Mouse (Mus musculus) liver, adult 2 months (tissue): ENCODE data around the gene Aadac. TPM values are rescaled to one million over a fixed set of nuclear protein-coding genes. Genes with fewer than 3 reads are reported as not detected.

ENCODE experiments used
- DNase-seq: peaks from one replicate; pipeline ENCODE4 v3.0.0-alpha.2; 2011; ENCODE audit warnings: low read depth, low spot score; ENCODE audit errors: extremely low read depth
- H3K27ac ChIP-seq: fragments of 200-500 bp; replicated peaks from 2 replicates; pipeline ENCODE4 v1.5.1; 2012; ENCODE audit warnings: low read depth, mild to moderate bottlenecking, control low read depth, inconsistent platforms, low read length; ENCODE audit not compliant: insufficient read depth
- H3K27me3 ChIP-seq: fragments of 200-500 bp; 2 replicates; pipeline ENCODE4 v1.6.1; 2012; ENCODE audit warnings: mild to moderate bottlenecking, moderate library complexity, low read length, inconsistent platforms; ENCODE audit not compliant: control insufficient read depth, insufficient read depth
- H3K36me3 ChIP-seq: fragments of 200-500 bp; 2 replicates; pipeline ENCODE4 v1.6.1; 2012; ENCODE audit warnings: low read length, inconsistent platforms; ENCODE audit not compliant: control insufficient read depth, insufficient read depth
- H3K4me1 ChIP-seq: fragments of 200-500 bp; 2 replicates; pipeline ENCODE4 v1.6.1; 2011; ENCODE audit warnings: low read length; ENCODE audit not compliant: control insufficient read depth, insufficient read depth
- H3K4me3 ChIP-seq: fragments of 200-500 bp; 2 replicates; pipeline ENCODE4 v1.5.1; 2011; ENCODE audit warnings: low read depth, mild to moderate bottlenecking, control low read depth, low read length, moderate library complexity; ENCODE audit not compliant: insufficient read depth
- H3K79me2 ChIP-seq: fragments of 200-500 bp; 2 replicates; pipeline ENCODE4 v1.6.1; 2012; ENCODE audit warnings: inconsistent platforms, mild to moderate bottlenecking, low read length, moderate library complexity; ENCODE audit not compliant: control insufficient read depth, insufficient read depth
- H3K9ac ChIP-seq: fragments of 200-500 bp; 2 replicates; pipeline ENCODE4 v1.6.1; 2012; ENCODE audit warnings: low read depth, mild to moderate bottlenecking, control low read depth, inconsistent platforms, low read length
- CTCF ChIP-seq: fragments of 200-500 bp; IDR thresholded peaks from 2 replicates; pipeline ENCODE4 v1.5.1; 2011; ENCODE audit warnings: low read depth, low read length, control low read depth
- POLR2A ChIP-seq: fragments of 200-500 bp; IDR thresholded peaks from 2 replicates; pipeline ENCODE4 v1.6.1; 2011; ENCODE audit warnings: low read length, control low read depth; ENCODE audit not compliant: insufficient read depth; ENCODE audit errors: extremely low read depth
- WGBS: fragments of 180-500 bp; shearing (Covaris S2); methylation state at CpG from one replicate; pipeline ENCODE4 v1.1.7; 2018; 5-methylcytosine and 5-hydroxymethylcytosine counted together
- polyA plus RNA-seq: library from polyadenylated mRNA; depleted of rRNA; stranded (reverse); fragments of >200 nt; gene quantifications from 2 replicates; pipeline ENCODE4 v1.2.3, GENCODE M21; 2012; rRNA removed
- total RNA-seq: library from RNA; depleted of rRNA; stranded (reverse); fragments of >200 nt; gene quantifications from 2 replicates; pipeline ENCODE4 v1.2.3, GENCODE M21; 2014; rRNA removed

Aadac gene
- total RNA-seq: 1,087 and 1,480 TPM in 2 replicates
- 241 and 265 TPM in 2 replicates for polyA plus RNA-seq

DNA sequence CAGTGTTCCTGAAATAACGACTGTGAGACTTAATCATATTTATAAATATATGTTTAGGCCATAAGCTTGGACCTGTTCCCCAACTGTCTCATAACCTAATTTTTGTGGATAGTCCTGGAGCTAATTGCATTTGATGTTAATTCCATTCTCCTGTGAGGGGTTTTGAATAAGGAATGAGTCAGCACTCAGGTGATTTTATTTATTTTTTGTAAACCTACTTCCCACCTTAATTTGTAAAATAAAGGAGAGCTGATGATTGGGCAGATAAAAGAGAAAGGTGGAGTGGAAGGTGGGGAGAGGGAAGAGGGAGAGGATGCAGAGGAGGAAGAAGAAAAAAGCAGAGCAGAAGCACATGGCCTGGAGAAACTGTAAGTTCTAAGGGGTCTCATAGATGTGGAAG, at the start of gene Aadac:
TSS of gene Aadac (plus strand) at position 301 of the 400 bp plus-strand sequence.
- Histone ChIP-seq H3K9ac (no peak within 1 kb of the TSS), H3K27ac (no peak within 1 kb of the TSS), H3K4me3 (no peak within 1 kb of the TSS), H3K79me2 (no peaks in the 10 kb centered on the region), H3K4me1 (no peaks in the 10 kb centered on the region), H3K36me3 (no peaks in the 10 kb centered on the region), H3K27me3 (no peaks in the 10 kb centered on the region)
- no peak for DNase-seq
- TF ChIP-seq CTCF (no peak), POLR2A (no peak)
- WGBS: 80% methylated on average over 1 of the region's 1 CpGs

DNA sequence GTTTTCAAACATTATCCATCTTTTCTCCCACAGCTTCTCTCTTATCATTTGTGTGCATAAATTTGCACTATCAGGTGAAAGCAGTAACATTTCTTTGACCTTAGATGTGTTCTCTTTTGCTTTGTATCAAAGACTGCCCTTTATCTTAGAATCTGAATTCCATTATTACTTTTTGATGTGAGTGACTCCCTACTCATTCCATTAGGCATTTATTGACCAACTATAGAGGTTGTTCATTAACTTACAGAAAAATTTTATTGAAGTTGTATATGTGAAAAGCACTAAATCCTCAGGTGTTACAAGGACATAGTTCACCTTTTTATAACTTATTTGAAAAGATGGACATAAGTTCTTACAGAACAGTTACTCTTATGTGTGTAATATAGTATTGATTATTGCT, 21.9 kb upstream of the Aadac start:
- no peak for TF ChIP-seq CTCF
- no peak for TF ChIP-seq POLR2A
- no peak overlapping the region for H3K4me3 ChIP-seq
- H3K27me3 ChIP-seq: no peaks in the 10 kb centered on the region
- no peak for DNase-seq
- H3K36me3 ChIP-seq: no peaks in the 10 kb centered on the region
- no peak overlapping the region for H3K27ac ChIP-seq
- H3K4me1 ChIP-seq: no peaks in the 10 kb centered on the region
- no peak overlapping the region for H3K9ac ChIP-seq
- H3K79me2 ChIP-seq: no peaks in the 10 kb centered on the region

DNA sequence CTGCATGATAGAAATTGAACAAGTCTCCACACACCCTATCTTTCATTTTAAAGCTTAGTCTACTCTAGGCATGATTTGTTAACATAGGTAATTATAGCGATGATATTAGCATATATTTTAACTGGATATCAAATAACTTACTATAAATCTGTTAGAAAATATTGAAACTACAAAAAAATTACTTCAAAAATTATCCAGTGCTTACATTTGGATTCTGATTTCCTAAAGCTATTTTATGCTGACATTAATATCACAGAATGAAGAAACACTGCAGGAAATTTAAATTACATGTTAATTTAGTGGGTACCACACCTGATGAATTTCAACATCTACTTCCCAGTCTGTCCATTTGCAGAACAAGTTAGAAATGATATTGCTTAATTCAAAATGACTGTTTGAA, 19.1 kb upstream of the Aadac start, which contains the start of gene Aadacl2:
TSS of gene Aadacl2 (plus strand) at position 301 of the 400 bp plus-strand sequence.
- no peak for DNase-seq
- Histone ChIP-seq H3K4me3 (no peak within 1 kb of the TSS), H3K4me1 (no peaks in the 10 kb centered on the region), H3K27me3 (no peaks in the 10 kb centered on the region), H3K27ac (no peak within 1 kb of the TSS), H3K36me3 (no peaks in the 10 kb centered on the region), H3K9ac (no peak within 1 kb of the TSS), H3K79me2 (no peaks in the 10 kb centered on the region)
- WGBS: 80% methylated on average over 1 of the region's 1 CpGs
- no peak for TF ChIP-seq CTCF
- TF ChIP-seq POLR2A: no peak

DNA sequence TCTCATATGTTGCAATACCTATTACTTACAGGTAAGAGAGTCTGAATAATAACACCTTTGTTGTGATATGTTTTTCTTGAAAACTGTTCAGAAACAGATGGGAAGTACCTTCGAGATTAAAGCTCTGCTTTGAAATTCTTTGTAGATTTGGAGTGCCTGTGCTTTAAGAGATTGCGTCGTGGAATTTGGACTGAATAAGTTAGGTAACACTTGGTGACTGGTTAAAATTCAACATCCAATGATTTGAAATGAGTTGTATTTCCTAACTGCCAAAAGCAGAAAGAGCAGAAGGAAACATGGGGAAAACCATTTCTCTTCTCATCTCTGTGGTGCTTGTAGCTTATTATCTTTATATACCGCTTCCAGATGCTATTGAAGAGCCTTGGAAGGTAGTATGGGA, 6.0 kb downstream of the Aadac start:
- Histone ChIP-seq H3K36me3 (peaks cover 7% of the 10 kb centered on the region), H3K27me3 (no peaks in the 10 kb centered on the region), H3K4me3 (peak overlapping the region; percentile 82; the same call in 1 of the 2 replicates), H3K27ac (no peak overlapping the region), H3K4me1 (peaks cover 15% of the 10 kb centered on the region), H3K79me2 (peaks cover 4% of the 10 kb centered on the region; the same call in 1 of the 2 replicates), H3K9ac (no peak overlapping the region)
- TF ChIP-seq CTCF: no peak
- TF ChIP-seq POLR2A: no peak
- 17% methylated on average over 4 of the region's 4 CpGs for WGBS
- DNase-seq: peak; percentile 98

DNA sequence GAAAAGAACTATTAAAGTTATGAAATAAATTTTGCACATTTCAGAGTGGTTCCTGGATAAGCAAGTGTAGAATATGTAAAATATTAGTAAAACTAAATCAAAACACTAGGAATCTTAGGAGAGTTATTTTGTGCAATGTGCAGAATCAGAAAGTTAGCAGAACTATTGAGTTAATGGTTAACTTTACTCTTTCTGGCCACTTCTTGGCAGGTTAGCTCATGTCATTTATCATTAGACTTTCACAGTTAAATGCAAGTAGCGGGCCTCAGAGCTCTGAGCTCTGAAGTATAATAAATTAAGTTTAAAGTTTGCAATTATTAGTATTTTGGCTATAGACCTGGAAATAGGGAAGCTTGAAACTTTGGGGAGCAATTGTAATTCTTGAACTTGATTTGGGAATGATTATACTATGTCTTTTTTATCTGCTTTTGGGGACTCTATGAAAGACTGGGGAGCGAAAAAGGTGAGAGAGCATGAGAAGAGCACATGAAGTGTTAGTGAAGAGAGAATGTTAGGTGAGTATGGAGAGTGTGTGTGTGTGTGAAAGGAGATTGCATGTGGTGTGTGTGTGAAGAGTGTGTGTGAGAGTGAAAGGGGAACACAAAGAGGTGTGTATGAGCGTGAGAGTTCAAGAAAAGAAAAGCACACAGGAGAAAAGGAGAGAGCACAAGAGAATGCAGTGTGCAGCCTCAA, 20.9 kb downstream of the Aadac start:
- Histone ChIP-seq H3K9ac (peak overlapping the region; percentile 84), H3K27me3 (no peaks in the 10 kb centered on the region), H3K4me1 (peaks cover 8% of the 10 kb centered on the region; the same call in 1 of the 2 replicates), H3K36me3 (peaks cover 2% of the 10 kb centered on the region; the same call in 1 of the 2 replicates), H3K27ac (peak overlapping the region; percentile 85), H3K79me2 (no peaks in the 10 kb centered on the region; the same call in 1 of the 2 replicates), H3K4me3 (peak overlapping the region; percentile 35; the same call in 1 of the 2 replicates)
- no peak for TF ChIP-seq CTCF
- no peak for TF ChIP-seq POLR2A
- peak; percentile 88 for DNase-seq
- 29% methylated on average over 3 of the region's 3 CpGs for WGBS
